Mouse (Mus musculus) G1E (cell line): ENCODE results near the gene Dut. TPM values are rescaled to one million over a fixed set of nuclear protein-coding genes. Genes with fewer than 3 reads are reported as not detected.

Source experiments
- ATAC-seq: 2 replicates; pipeline ENCODE4 v1.8.0; 2016; ENCODE audit warnings: mild to moderate bottlenecking; ENCODE audit not compliant: insufficient number of reproducible peaks, poor library complexity, low FRiP score, severe bottlenecking; ENCODE audit errors: extremely low read depth
- DNase-seq: peaks from one replicate; pipeline ENCODE4 v3.0.0; 2012; ENCODE audit warnings: low spot score
- H3K27me3 ChIP-seq: 2 replicates; pipeline ENCODE4 v1.6.1; 2012; ENCODE audit warnings: mild to moderate bottlenecking, low read length, inconsistent platforms; ENCODE audit not compliant: insufficient read depth
- H3K36me3 ChIP-seq: replicated peaks from 2 replicates; pipeline ENCODE3; 2012; ENCODE audit warnings: mild to moderate bottlenecking, inconsistent platforms
- H3K4me1 ChIP-seq: 2 replicates; pipeline ENCODE4 v1.6.1; 2012; ENCODE audit warnings: low read depth, low read length, inconsistent platforms, mixed read lengths; ENCODE audit not compliant: insufficient read depth
- H3K4me3 ChIP-seq: 2 replicates; pipeline ENCODE4 v1.5.1; 2012; ENCODE audit warnings: low read depth, mild to moderate bottlenecking, inconsistent platforms, low read length, moderate library complexity, mixed read lengths
- H3K9me3 ChIP-seq: replicated peaks from 2 replicates; pipeline ENCODE4 v1.6.1; 2012; ENCODE audit warnings: inconsistent platforms
- CTCF ChIP-seq: IDR thresholded peaks from 2 replicates; pipeline ENCODE4 v1.5.1; 2012; ENCODE audit warnings: low read depth, low read length, inconsistent platforms, mixed read lengths
- GATA1 ChIP-seq: IDR thresholded peaks from 2 replicates; pipeline ENCODE4 v1.6.1; 2012; ENCODE audit warnings: borderline replicate concordance, low read length, inconsistent platforms, mixed read lengths
- GATA2 ChIP-seq: IDR thresholded peaks from 2 replicates; pipeline ENCODE4 v1.6.1; 2012; ENCODE audit warnings: low read depth, low read length, inconsistent platforms, borderline replicate concordance
- POLR2AphosphoS5 ChIP-seq: IDR thresholded peaks from 2 replicates; pipeline ENCODE4 v1.6.1; 2012; ENCODE audit warnings: low read depth, low read length, inconsistent platforms; ENCODE audit not compliant: insufficient replicate concordance
- TAL1 ChIP-seq: conservative IDR thresholded peaks from 2 replicates; pipeline ENCODE4 v1.6.1; 2012; ENCODE audit warnings: low read depth, low read length, inconsistent platforms, mixed read lengths
- polyA plus RNA-seq: library from polyadenylated mRNA; stranded (reverse); fragments of >175 nt; gene quantifications from 2 replicates; pipeline ENCODE4 v1.2.3, GENCODE M21; 2012
- total RNA-seq, 2 experiments: library from RNA; stranded (forward) in 1 of 2; stranded (reverse) in 1 of 2; fragments of 200-1000 nt in 1 of 2; fragments of >200 nt in 1 of 2; fragmentation: Nextera tagmentation in 1 of 2; gene quantifications; 2 replicates each; pipeline ENCODE4 v1.2.3; 2014 to 2017

Gene Dut
- total and polyA plus RNA-seq, 3 experiments: 91.7 to 165 (median 113) TPM

- Histone ChIP-seq H3K4me3 (no peak overlapping the region; the same call in 1 of the 2 replicates), H3K36me3 (peaks cover 21% of the 10 kb centered on the region), H3K9me3 (no peaks in the 10 kb centered on the region), H3K27me3 (no peaks in the 10 kb centered on the region), H3K4me1 (peaks cover 25% of the 10 kb centered on the region)
- TF ChIP-seq TAL1 (no peak), GATA2 (no peak), POLR2AphosphoS5 (no peak), GATA1 (no peak), CTCF (no peak)
- ATAC-seq (no peak), DNase-seq (no peak)
Observed at GRCm38 (mm10) chr2:125245545-125246285, 1.3 kb upstream of the Dut start.

GRCm38 (mm10) chr2:125246669-125247068 lies 321 bp upstream of the Dut start:
- peak overlapping the region; percentile 89; the same call in 1 of the 2 replicates for H3K4me3 ChIP-seq
- DNase-seq (no peak), ATAC-seq (no peak)
- TF ChIP-seq CTCF: no peak
- no peak for TF ChIP-seq GATA2
- TF ChIP-seq TAL1: no peak
- no peak for TF ChIP-seq GATA1
- peaks cover 33% of the 10 kb centered on the region for H3K4me1 ChIP-seq
- no peaks in the 10 kb centered on the region for H3K27me3 ChIP-seq
- peaks cover 30% of the 10 kb centered on the region for H3K36me3 ChIP-seq
- H3K9me3 ChIP-seq: no peaks in the 10 kb centered on the region

- Histone ChIP-seq H3K9me3 (no peaks in the 10 kb centered on the region), H3K36me3 (peaks cover 42% of the 10 kb centered on the region), H3K27me3 (no peaks in the 10 kb centered on the region), H3K4me3 (peak overlapping the region; percentile 89), H3K4me1 (peaks cover 41% of the 10 kb centered on the region)
- ATAC-seq (no peak), DNase-seq (no peak)
- TF ChIP-seq POLR2AphosphoS5 (no peak), TAL1 (no peak), CTCF (no peak)
Observed at GRCm38 (mm10) chr2:125247962-125248235, 909 bp downstream of the Dut start.

GRCm38 (mm10) chr2:125248256-125248655 lies 1.3 kb downstream of the Dut start:
- ATAC-seq (no peak), DNase-seq (no peak)
- TF ChIP-seq CTCF (no peak), POLR2AphosphoS5 (no peak), TAL1 (no peak), GATA2 (no peak), GATA1 (no peak)
- Histone ChIP-seq H3K4me3 (peak overlapping the region; percentile 89), H3K4me1 (peaks cover 41% of the 10 kb centered on the region), H3K36me3 (peaks cover 45% of the 10 kb centered on the region), H3K9me3 (no peaks in the 10 kb centered on the region), H3K27me3 (no peaks in the 10 kb centered on the region)

- no peak for TF ChIP-seq GATA2
- TF ChIP-seq CTCF: no peak
- no peak for TF ChIP-seq TAL1
- no peak for TF ChIP-seq POLR2AphosphoS5
- no peak for TF ChIP-seq GATA1
- Histone ChIP-seq H3K4me1 (peaks cover 47% of the 10 kb centered on the region), H3K36me3 (peaks cover 56% of the 10 kb centered on the region), H3K4me3 (peak overlapping the region; percentile 89), H3K9me3 (no peaks in the 10 kb centered on the region), H3K27me3 (no peaks in the 10 kb centered on the region)
- no peak for DNase-seq
- no peak for ATAC-seq
Observed at GRCm38 (mm10) chr2:125249339-125249738, 2.3 kb downstream of the Dut start.

GRCm38 (mm10) chr2:125249874-125250273 lies 2.9 kb downstream of the Dut start:
- no peak for ATAC-seq
- TF ChIP-seq GATA2: no peak
- no peak for TF ChIP-seq TAL1
- TF ChIP-seq POLR2AphosphoS5: no peak
- no peak for TF ChIP-seq GATA1
- Histone ChIP-seq H3K9me3 (no peaks in the 10 kb centered on the region), H3K4me1 (peaks cover 51% of the 10 kb centered on the region), H3K4me3 (peak overlapping the region; percentile 89; the same call in 1 of the 2 replicates), H3K27me3 (no peaks in the 10 kb centered on the region), H3K36me3 (peaks cover 61% of the 10 kb centered on the region)
- peak; percentile 26 for DNase-seq

- peaks cover 79% of the 10 kb centered on the region for H3K36me3 ChIP-seq
- no peak overlapping the region; the same call in 1 of the 2 replicates for H3K4me3 ChIP-seq
- DNase-seq (no peak), ATAC-seq (no peak)
- H3K27me3 ChIP-seq: no peaks in the 10 kb centered on the region
- peaks cover 46% of the 10 kb centered on the region for H3K4me1 ChIP-seq
- no peak for TF ChIP-seq GATA1
- TF ChIP-seq CTCF: 0 out of 2 replicates have a peak, but pooled peaks have one; percentile 3
- H3K9me3 ChIP-seq: no peaks in the 10 kb centered on the region
Observed at GRCm38 (mm10) chr2:125251781-125252180, 4.8 kb downstream of the Dut start.
